Mouse (Mus musculus) spleen, adult 18-20 months (tissue): ENCODE results near the gene Ube2h.

ENCODE experiments used
- DNase-seq, 2 experiments: peaks; one replicate each; pipeline ENCODE4 v3.0.0; 2022; ENCODE audit warnings: mixed read lengths in 2 of 2

Gene Ube2h

GRCm38 (mm10) chr6:30182038-30182437, 122.3 kb downstream of the Ube2h start:
- no peak for DNase-seq

- DNase-seq = no peak
Measured at GRCm38 (mm10) chr6:30180321-30180720, 124.0 kb downstream of the Ube2h start.

- DNase-seq = no peak
Measured at GRCm38 (mm10) chr6:30179046-30179445, 125.3 kb downstream of the Ube2h start.

- DNase-seq = no peak
Measured at GRCm38 (mm10) chr6:30178023-30178639, 126.2 kb downstream of the Ube2h start.

- peak in 1 of 2 experiments; percentile 11 for DNase-seq
Measured at GRCm38 (mm10) chr6:30177305-30177704, 127.0 kb downstream of the Ube2h start.

GRCm38 (mm10) chr6:30176496-30176895, 127.8 kb downstream of the Ube2h start:
- no peak for DNase-seq

- DNase-seq = peak in 1 of 2 experiments; percentile 7
Measured at GRCm38 (mm10) chr6:30175918-30176421, 128.4 kb downstream of the Ube2h start.

GRCm38 (mm10) chr6:30175225-30175917, 129.0 kb downstream of the Ube2h start:
- peak in 1 of 2 experiments; percentile 9 for DNase-seq

- peak in 1 of 2 experiments; percentile 15 for DNase-seq
Measured at GRCm38 (mm10) chr6:30174461-30175224, 129.7 kb downstream of the Ube2h start.

GRCm38 (mm10) chr6:30173551-30174460, 130.5 kb downstream of the Ube2h start:
- peak in 1 of 2 experiments; percentile 28 for DNase-seq

GRCm38 (mm10) chr6:30172820-30173550, 131.4 kb downstream of the Ube2h start:
- DNase-seq = peak in 1 of 2 experiments; percentile 16

- no peak for DNase-seq
Measured at GRCm38 (mm10) chr6:30172441-30172819, 131.9 kb downstream of the Ube2h start.

GRCm38 (mm10) chr6:30171967-30172366, 132.4 kb downstream of the Ube2h start:
- no peak for DNase-seq

GRCm38 (mm10) chr6:30171226-30171625, 133.1 kb downstream of the Ube2h start:
- DNase-seq = no peak

GRCm38 (mm10) chr6:30169148-30169547, 135.2 kb downstream of the Ube2h start:
- no peak for DNase-seq

GRCm38 (mm10) chr6:30168275-30168674, 136.1 kb downstream of the Ube2h start:
- DNase-seq = no peak

GRCm38 (mm10) chr6:30167192-30167591, 137.1 kb downstream of the Ube2h start:
- no peak for DNase-seq

- no peak for DNase-seq
Measured at GRCm38 (mm10) chr6:30166349-30166748, 138.0 kb downstream of the Ube2h start.

GRCm38 (mm10) chr6:30162091-30162490, 142.2 kb downstream of the Ube2h start:
- DNase-seq = no peak

- no peak for DNase-seq
Measured at GRCm38 (mm10) chr6:30161618-30162017, 142.7 kb downstream of the Ube2h start.
